Mouse (Mus musculus): ENCODE results near the gene Tm9sf4. TPM values are rescaled to one million over a fixed set of nuclear protein-coding genes. Genes with fewer than 3 reads are reported as not detected.

Tm9sf4 gene
- polyA plus RNA-seq, 1 experiment = 43.4 TPM

- Histone ChIP-seq H3K79me2 (ENCODE audit: control insufficient read depth, insufficient read depth) (no peaks in the 10 kb centered on the region), H3K27me3 (ENCODE audit: control insufficient read depth, insufficient read depth, insufficient read length) (peaks cover 31% of the 10 kb centered on the region), H3K79me3 (ENCODE audit: low read depth) (no peaks in the 10 kb centered on the region), H3K4me3 (ENCODE audit: insufficient read depth, poor library complexity, severe bottlenecking) (no peak overlapping the region), H3ac (ENCODE audit: control insufficient read depth, insufficient read length, low read depth) (no peak overlapping the region), H3K36me3 (ENCODE audit: control insufficient read depth, insufficient read depth) (no peaks in the 10 kb centered on the region)
- TF ChIP-seq USF1 (IDR thresholded peaks at IDR 0.05; ENCODE audit: low read depth) = no peak
- TF ChIP-seq MYOD1 (IDR thresholded peaks at IDR 0.05; ENCODE audit: control insufficient read depth, insufficient read length, low read depth) = no peak
- no peak for TF ChIP-seq FOSL1 (IDR thresholded peaks at IDR 0.05; ENCODE audit: insufficient read depth, low read length, poor library complexity, severe bottlenecking)
- TF ChIP-seq MAX (IDR thresholded peaks at IDR 0.05) = no peak
Observed at GRCm38 (mm10) chr2:153149742-153150141, 11.4 kb upstream of the Tm9sf4 start.

GRCm38 (mm10) chr2:153151026-153151425 lies 10.1 kb upstream of the Tm9sf4 start:
- Histone ChIP-seq H3K4me3 (ENCODE audit: insufficient read depth, poor library complexity, severe bottlenecking) (no peak overlapping the region), H3K27me3 (ENCODE audit: control insufficient read depth, insufficient read depth, insufficient read length) (peaks cover 29% of the 10 kb centered on the region)
- TF ChIP-seq FOSL1 (IDR thresholded peaks at IDR 0.05; ENCODE audit: insufficient read depth, low read length, poor library complexity, severe bottlenecking) (no peak), MYOD1 (IDR thresholded peaks at IDR 0.05; ENCODE audit: control insufficient read depth, insufficient read length, low read depth) (no peak), MYOG (IDR thresholded peaks at IDR 0.05; ENCODE audit: control insufficient read depth, extremely low read depth, insufficient read length) (no peak), CTCF (IDR thresholded peaks at IDR 0.05; ENCODE audit: control insufficient read depth, insufficient read depth, insufficient read length) (no peak), USF1 (IDR thresholded peaks at IDR 0.05; ENCODE audit: low read depth) (no peak), CEBPB (IDR thresholded peaks at IDR 0.05; ENCODE audit: low read depth) (no peak), MAX (IDR thresholded peaks at IDR 0.05) (no peak)

GRCm38 (mm10) chr2:153151926-153152665 lies 9.0 kb upstream of the Tm9sf4 start:
- Histone ChIP-seq H3K27me3 (ENCODE audit: control insufficient read depth, insufficient read depth, insufficient read length) (peaks cover 29% of the 10 kb centered on the region), H3ac (ENCODE audit: control insufficient read depth, insufficient read length, low read depth) (no peak overlapping the region), H3K79me3 (ENCODE audit: low read depth) (no peaks in the 10 kb centered on the region), H3K79me2 (ENCODE audit: control insufficient read depth, insufficient read depth) (no peaks in the 10 kb centered on the region), H3K36me3 (ENCODE audit: control insufficient read depth, insufficient read depth) (no peaks in the 10 kb centered on the region), H3K4me3 (ENCODE audit: insufficient read depth, poor library complexity, severe bottlenecking) (no peak overlapping the region)
- no peak for TF ChIP-seq CTCF (IDR thresholded peaks at IDR 0.05; ENCODE audit: control insufficient read depth, insufficient read depth, insufficient read length)
- TF ChIP-seq USF1 (IDR thresholded peaks at IDR 0.05; ENCODE audit: low read depth) = no peak
- TF ChIP-seq FOSL1 (IDR thresholded peaks at IDR 0.05; ENCODE audit: insufficient read depth, low read length, poor library complexity, severe bottlenecking) = no peak
- TF ChIP-seq MYOD1 (IDR thresholded peaks at IDR 0.05; ENCODE audit: control insufficient read depth, insufficient read length, low read depth) = no peak
- no peak for TF ChIP-seq MYOG (IDR thresholded peaks at IDR 0.05; ENCODE audit: control insufficient read depth, extremely low read depth, insufficient read length)
- no peak for TF ChIP-seq CEBPB (IDR thresholded peaks at IDR 0.05; ENCODE audit: low read depth)

More at GRCm38 (mm10) chr2:153151026-153151425, 10.1 kb upstream of the Tm9sf4 start:
- no peak overlapping the region for H3ac ChIP-seq (ENCODE audit: control insufficient read depth, insufficient read length, low read depth)
- H3K79me3 ChIP-seq (ENCODE audit: low read depth) = no peaks in the 10 kb centered on the region
- no peaks in the 10 kb centered on the region for H3K79me2 ChIP-seq (ENCODE audit: control insufficient read depth, insufficient read depth)
- no peaks in the 10 kb centered on the region for H3K36me3 ChIP-seq (ENCODE audit: control insufficient read depth, insufficient read depth)

- H3K79me3 ChIP-seq (ENCODE audit: low read depth) = no peaks in the 10 kb centered on the region
Observed at GRCm38 (mm10) chr2:153153033-153153450, 8.1 kb upstream of the Tm9sf4 start.

GRCm38 (mm10) chr2:153157270-153157669 lies 3.8 kb upstream of the Tm9sf4 start:
- Histone ChIP-seq H3K79me2 (ENCODE audit: control insufficient read depth, insufficient read depth) (peaks cover 9% of the 10 kb centered on the region), H3K79me3 (ENCODE audit: low read depth) (peaks cover 8% of the 10 kb centered on the region), H3K27me3 (ENCODE audit: control insufficient read depth, insufficient read depth, insufficient read length) (peaks cover 15% of the 10 kb centered on the region), H3K36me3 (ENCODE audit: control insufficient read depth, insufficient read depth) (no peaks in the 10 kb centered on the region), H3ac (ENCODE audit: control insufficient read depth, insufficient read length, low read depth) (no peak overlapping the region), H3K4me3 (ENCODE audit: insufficient read depth, poor library complexity, severe bottlenecking) (no peak overlapping the region)
- TF ChIP-seq MYOD1 (IDR thresholded peaks at IDR 0.05; ENCODE audit: control insufficient read depth, insufficient read length, low read depth) = no peak
- no peak for TF ChIP-seq CEBPB (IDR thresholded peaks at IDR 0.05; ENCODE audit: low read depth)
- TF ChIP-seq FOSL1 (IDR thresholded peaks at IDR 0.05; ENCODE audit: insufficient read depth, low read length, poor library complexity, severe bottlenecking) = no peak
- no peak for TF ChIP-seq CTCF (IDR thresholded peaks at IDR 0.05; ENCODE audit: control insufficient read depth, insufficient read depth, insufficient read length)
- TF ChIP-seq MAX (IDR thresholded peaks at IDR 0.05) = no peak
- no peak for TF ChIP-seq USF1 (IDR thresholded peaks at IDR 0.05; ENCODE audit: low read depth)
- TF ChIP-seq MYOG (IDR thresholded peaks at IDR 0.05; ENCODE audit: control insufficient read depth, extremely low read depth, insufficient read length) = no peak

More at GRCm38 (mm10) chr2:153153033-153153450, 8.1 kb upstream of the Tm9sf4 start:
- TF ChIP-seq MYOD1 (IDR thresholded peaks at IDR 0.05; ENCODE audit: control insufficient read depth, insufficient read length, low read depth) = no peak
- no peak for TF ChIP-seq FOSL1 (IDR thresholded peaks at IDR 0.05; ENCODE audit: insufficient read depth, low read length, poor library complexity, severe bottlenecking)
- TF ChIP-seq MYOG (IDR thresholded peaks at IDR 0.05; ENCODE audit: control insufficient read depth, extremely low read depth, insufficient read length) = no peak
- TF ChIP-seq USF1 (IDR thresholded peaks at IDR 0.05; ENCODE audit: low read depth) = no peak
- no peak overlapping the region for H3ac ChIP-seq (ENCODE audit: control insufficient read depth, insufficient read length, low read depth)
- H3K79me2 ChIP-seq (ENCODE audit: control insufficient read depth, insufficient read depth) = no peaks in the 10 kb centered on the region
- peaks cover 29% of the 10 kb centered on the region for H3K27me3 ChIP-seq (ENCODE audit: control insufficient read depth, insufficient read depth, insufficient read length)
- no peaks in the 10 kb centered on the region for H3K36me3 ChIP-seq (ENCODE audit: control insufficient read depth, insufficient read depth)
- no peak overlapping the region for H3K4me3 ChIP-seq (ENCODE audit: insufficient read depth, poor library complexity, severe bottlenecking)

GRCm38 (mm10) chr2:153160133-153160532 lies 970 bp upstream of the Tm9sf4 start:
- H3K36me3 ChIP-seq (ENCODE audit: control insufficient read depth, insufficient read depth) = peaks cover 15% of the 10 kb centered on the region
- TF ChIP-seq MYOD1 (IDR thresholded peaks at IDR 0.05; ENCODE audit: control insufficient read depth, insufficient read length, low read depth) (no peak), MAX (IDR thresholded peaks at IDR 0.05) (no peak), USF1 (IDR thresholded peaks at IDR 0.05; ENCODE audit: low read depth) (no peak), FOSL1 (IDR thresholded peaks at IDR 0.05; ENCODE audit: insufficient read depth, low read length, poor library complexity, severe bottlenecking) (no peak), CEBPB (IDR thresholded peaks at IDR 0.05; ENCODE audit: low read depth) (no peak), CTCF (IDR thresholded peaks at IDR 0.05; ENCODE audit: control insufficient read depth, insufficient read depth, insufficient read length) (no peak), MYOG (IDR thresholded peaks at IDR 0.05; ENCODE audit: control insufficient read depth, extremely low read depth, insufficient read length) (no peak)
- H3K79me2 ChIP-seq (ENCODE audit: control insufficient read depth, insufficient read depth) = peaks cover 38% of the 10 kb centered on the region
- H3K79me3 ChIP-seq (ENCODE audit: low read depth) = peaks cover 31% of the 10 kb centered on the region
- H3K4me3 ChIP-seq (ENCODE audit: insufficient read depth, poor library complexity, severe bottlenecking) = no peak overlapping the region
- no peak overlapping the region for H3ac ChIP-seq (ENCODE audit: control insufficient read depth, insufficient read length, low read depth)
- peaks cover 1% of the 10 kb centered on the region for H3K27me3 ChIP-seq (ENCODE audit: control insufficient read depth, insufficient read depth, insufficient read length)
